Mouse (Mus musculus): ENCODE results near the gene Agap2. TPM values are rescaled to one million over a fixed set of nuclear protein-coding genes. Genes with fewer than 3 reads are reported as not detected.

Gene Agap2
- 0.08 and 0.21 TPM in 2 replicates for polyA plus RNA-seq (2011; ENCODE audit: insufficient read length, low read depth, missing spikeins)

DNA sequence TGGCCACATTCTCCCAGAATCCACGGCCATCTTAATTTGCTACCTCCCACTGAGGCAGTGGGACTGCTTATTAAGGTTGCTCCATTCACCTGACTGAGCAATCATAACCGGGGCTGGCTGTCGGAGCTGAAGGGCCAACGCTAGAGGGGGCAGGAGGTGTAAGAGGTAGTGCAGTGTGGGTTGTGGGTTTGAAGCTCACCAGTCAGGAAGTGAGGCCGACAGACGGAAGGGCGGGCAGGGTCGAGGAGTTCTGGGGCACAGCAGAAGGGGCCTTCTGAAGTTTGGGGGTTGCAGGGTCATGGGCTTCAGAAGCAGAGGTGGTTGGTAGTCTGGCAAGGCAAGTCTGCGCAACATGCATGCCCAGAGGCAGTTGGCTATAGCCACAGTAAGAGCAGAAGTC, at the start of gene Agap2:
TSS of gene Agap2 (plus strand) at position 205 of the 400 bp plus-strand sequence.
- Histone ChIP-seq H3K4me3 (ENCODE audit: insufficient read depth, low read length) (no peak within 1 kb of the TSS), H3K4me1 (ENCODE audit: control insufficient read depth, insufficient read depth, low read length) (0 out of 2 replicates have a peak, but pooled peaks cover 1% of the 10 kb centered on the region), H3K27ac (ENCODE audit: insufficient read depth, low read length) (no peak within 1 kb of the TSS)
- TF ChIP-seq POLR2A (IDR thresholded peaks at IDR 0.05; ENCODE audit: low read depth, low read length) (no peak), CTCF (IDR thresholded peaks at IDR 0.05; ENCODE audit: borderline replicate concordance, insufficient read depth, low read length) (no peak)

DNA sequence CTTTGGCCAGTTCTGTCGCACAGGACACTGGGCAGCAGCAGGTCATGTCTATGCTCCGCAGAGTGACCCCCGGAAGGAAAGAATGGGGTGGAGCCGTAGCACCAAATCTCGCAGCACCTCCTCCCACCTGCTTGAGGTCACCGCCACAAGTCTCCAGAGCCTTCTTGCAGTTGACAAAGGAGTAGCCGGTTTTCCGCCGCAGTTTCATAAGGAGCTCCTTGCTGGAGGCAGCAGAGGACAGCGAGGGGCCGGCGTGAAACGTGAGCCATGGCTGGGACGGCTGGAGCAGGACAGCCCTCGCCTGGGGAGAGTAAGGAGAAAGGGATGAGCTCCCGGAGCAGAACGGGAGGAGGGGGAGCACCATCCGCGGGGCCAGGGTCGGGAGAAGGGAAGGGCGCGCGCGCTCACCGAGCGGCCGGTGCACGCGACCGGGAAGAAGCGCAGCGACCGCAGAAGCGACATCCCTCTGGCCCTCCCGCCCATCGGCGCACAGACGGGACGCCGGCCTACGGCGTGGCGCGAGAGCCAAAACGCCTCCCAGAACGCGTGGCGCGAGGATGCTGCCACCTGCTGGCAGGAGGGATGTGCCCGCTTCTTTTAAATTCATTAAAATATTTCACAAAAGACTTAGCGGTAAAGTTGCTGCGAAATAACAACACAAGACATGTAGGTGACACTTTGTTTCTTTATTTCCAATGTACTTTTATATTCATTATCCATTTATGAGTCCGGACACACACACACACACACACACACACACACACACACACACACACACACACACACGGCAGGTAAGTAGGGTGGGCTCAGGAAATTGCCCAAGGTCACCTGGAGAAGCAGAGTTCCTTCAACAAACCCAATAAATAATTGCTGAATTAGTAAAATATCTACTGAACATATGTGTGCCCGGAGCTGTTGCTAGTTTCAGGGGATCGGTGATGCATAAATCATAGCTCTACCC, 44.5 kb upstream of the Agap2 start, which contains the start of gene Tsfm:
TSS of gene Tsfm (minus strand) at position 505 of the 961 bp plus-strand sequence.
- Histone ChIP-seq H3K4me1 (ENCODE audit: control insufficient read depth, insufficient read depth, low read length) (no peaks in the 10 kb centered on the region), H3K4me3 (ENCODE audit: insufficient read depth, low read length) (peak within 1 kb of the TSS; percentile 93), H3K27ac (ENCODE audit: insufficient read depth, low read length) (peak within 1 kb of the TSS; percentile 45)
- TF ChIP-seq POLR2A (IDR thresholded peaks at IDR 0.05; ENCODE audit: low read depth, low read length) (peak; percentile 70), CTCF (IDR thresholded peaks at IDR 0.05; ENCODE audit: borderline replicate concordance, insufficient read depth, low read length) (peak; percentile 95)

GRCm38 (mm10) chr10:127033301-127033741, 41.8 kb upstream of the Agap2 start:
- Histone ChIP-seq H3K4me1 (ENCODE audit: control insufficient read depth, insufficient read depth, low read length) (no peaks in the 10 kb centered on the region), H3K27ac (ENCODE audit: insufficient read depth, low read length) (no peak overlapping the region), H3K4me3 (ENCODE audit: insufficient read depth, low read length) (no peak overlapping the region)
- TF ChIP-seq POLR2A (IDR thresholded peaks at IDR 0.05; ENCODE audit: low read depth, low read length) = no peak
- no peak for TF ChIP-seq CTCF (IDR thresholded peaks at IDR 0.05; ENCODE audit: borderline replicate concordance, insufficient read depth, low read length)

DNA sequence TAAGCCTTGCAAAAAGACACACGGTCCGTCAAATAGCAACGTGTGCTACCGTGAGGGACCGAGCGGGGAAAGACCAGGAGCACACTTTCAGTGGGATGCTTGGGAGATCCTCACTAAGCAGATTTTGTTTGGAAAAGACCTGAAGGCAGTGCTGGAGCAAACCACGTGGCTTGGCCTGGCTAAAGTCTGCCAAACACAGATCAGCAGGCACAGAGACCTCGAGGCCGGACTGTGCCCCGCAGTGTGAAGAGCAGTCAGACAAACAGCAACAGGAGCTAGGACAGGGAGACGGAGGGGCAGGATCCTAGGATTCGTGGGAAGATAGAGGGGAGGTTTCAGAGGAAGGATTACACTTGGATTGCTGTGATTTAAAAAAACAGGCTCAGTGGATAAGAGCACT, 38.8 kb upstream of the Agap2 start:
- no peak overlapping the region for H3K4me3 ChIP-seq (ENCODE audit: insufficient read depth, low read length)
- H3K27ac ChIP-seq (ENCODE audit: insufficient read depth, low read length) = no peak overlapping the region
- TF ChIP-seq CTCF (IDR thresholded peaks at IDR 0.05; ENCODE audit: borderline replicate concordance, insufficient read depth, low read length) (no peak), POLR2A (IDR thresholded peaks at IDR 0.05; ENCODE audit: low read depth, low read length) (no peak)
- peaks cover 3% of the 10 kb centered on the region; the same call in 1 of the 2 replicates for H3K4me1 ChIP-seq (ENCODE audit: control insufficient read depth, insufficient read depth, low read length)

- Histone ChIP-seq H3K4me3 (ENCODE audit: insufficient read depth, low read length) (no peak overlapping the region), H3K27ac (ENCODE audit: insufficient read depth, low read length) (no peak overlapping the region), H3K4me1 (ENCODE audit: control insufficient read depth, insufficient read depth, low read length) (peaks cover 3% of the 10 kb centered on the region; the same call in 1 of the 2 replicates)
- TF ChIP-seq POLR2A (IDR thresholded peaks at IDR 0.05; ENCODE audit: low read depth, low read length) (no peak), CTCF (IDR thresholded peaks at IDR 0.05; ENCODE audit: borderline replicate concordance, insufficient read depth, low read length) (no peak)
These were observed 37.4 kb upstream of the Agap2 start for GRCm38 (mm10) chr10:127037641-127038040.

- Histone ChIP-seq H3K4me1 (ENCODE audit: control insufficient read depth, insufficient read depth, low read length) (peaks cover 3% of the 10 kb centered on the region; the same call in 1 of the 2 replicates), H3K4me3 (ENCODE audit: insufficient read depth, low read length) (peak overlapping the region; percentile 84), H3K27ac (ENCODE audit: insufficient read depth, low read length) (peak overlapping the region; percentile 70)
- no peak for TF ChIP-seq CTCF (IDR thresholded peaks at IDR 0.05; ENCODE audit: borderline replicate concordance, insufficient read depth, low read length)
- TF ChIP-seq POLR2A (IDR thresholded peaks at IDR 0.05; ENCODE audit: low read depth, low read length) = peak; percentile 52; the same call in 1 of the 2 replicates
These were observed 34.4 kb upstream of the Agap2 start for GRCm38 (mm10) chr10:127040569-127041214.

DNA sequence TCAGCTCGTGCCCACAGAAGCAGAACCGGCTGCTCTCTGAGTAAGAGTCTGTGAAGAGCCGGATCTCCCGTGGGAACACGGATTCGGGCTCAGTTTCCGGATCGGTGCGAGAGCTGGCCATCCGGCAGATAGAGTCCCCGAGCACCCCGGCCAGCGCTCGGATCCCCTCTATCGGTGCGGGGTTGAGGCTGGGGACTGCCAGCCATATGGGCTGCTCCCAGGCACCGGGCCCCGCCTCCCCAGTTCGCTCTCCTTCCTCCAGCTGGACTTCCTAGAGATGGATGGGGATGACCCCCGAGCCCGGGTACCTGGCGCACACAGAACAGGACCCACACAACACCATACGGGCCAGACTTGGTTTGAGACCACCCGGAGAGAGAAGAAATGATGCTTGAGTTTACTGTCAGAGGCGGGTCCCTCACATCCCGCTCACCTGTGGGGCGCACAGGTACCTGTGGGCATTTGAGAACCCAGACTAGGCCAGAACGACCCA, 33.8 kb upstream of the Agap2 start, which contains the start of the genes Mettl1 and Eef1akmt3:
TSS of gene Mettl1 (plus strand) at position 141 of the 493 bp plus-strand sequence.
TSS of gene Eef1akmt3 (minus strand) at position 240 of the 493 bp plus-strand sequence.
- Histone ChIP-seq H3K4me3 (ENCODE audit: insufficient read depth, low read length) (peak within 1 kb of the TSS; percentile 84), H3K4me1 (ENCODE audit: control insufficient read depth, insufficient read depth, low read length) (peaks cover 3% of the 10 kb centered on the region; the same call in 1 of the 2 replicates), H3K27ac (ENCODE audit: insufficient read depth, low read length) (peak within 1 kb of the TSS; percentile 73)
- TF ChIP-seq CTCF (IDR thresholded peaks at IDR 0.05; ENCODE audit: borderline replicate concordance, insufficient read depth, low read length) (no peak), POLR2A (IDR thresholded peaks at IDR 0.05; ENCODE audit: low read depth, low read length) (no peak)

DNA sequence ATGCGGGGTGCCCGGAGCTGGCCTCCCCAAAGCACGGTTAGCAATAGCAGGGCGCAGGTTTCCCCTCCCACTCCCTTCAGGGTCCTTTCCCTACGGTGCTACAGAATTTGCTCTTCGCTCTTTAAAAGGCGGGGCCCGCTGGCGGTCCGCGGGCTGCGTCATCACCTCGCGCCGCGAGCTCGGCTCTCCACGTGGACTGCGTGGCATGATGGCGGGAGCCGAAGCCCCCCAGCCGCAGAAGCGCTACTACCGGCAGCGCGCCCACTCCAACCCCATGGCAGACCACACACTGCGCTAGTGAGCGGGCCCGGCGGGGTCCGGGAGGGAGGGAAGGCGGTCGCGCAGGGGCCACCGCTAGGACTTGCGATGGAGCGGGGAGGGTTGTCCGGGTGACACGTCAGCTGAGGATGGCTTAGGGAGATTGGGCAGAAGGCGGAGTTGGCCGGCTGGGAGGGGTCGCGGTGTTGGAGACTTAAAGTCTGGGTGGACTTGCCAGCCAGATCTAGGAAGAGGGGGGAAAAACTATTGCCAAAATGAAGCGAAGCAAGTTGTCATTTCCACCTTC, 33.2 kb upstream of the Agap2 start:
- H3K27ac ChIP-seq (ENCODE audit: insufficient read depth, low read length) = peak overlapping the region; percentile 73
- peak overlapping the region; percentile 84 for H3K4me3 ChIP-seq (ENCODE audit: insufficient read depth, low read length)
- H3K4me1 ChIP-seq (ENCODE audit: control insufficient read depth, insufficient read depth, low read length) = peaks cover 3% of the 10 kb centered on the region; the same call in 1 of the 2 replicates
- TF ChIP-seq CTCF (IDR thresholded peaks at IDR 0.05; ENCODE audit: borderline replicate concordance, insufficient read depth, low read length) (no peak), POLR2A (IDR thresholded peaks at IDR 0.05; ENCODE audit: low read depth, low read length) (peak; percentile 53)

Data from embryonic fibroblast, embryonic 13.5 days (primary cell).